Mouse (Mus musculus) C2C12 (cell line): Measurements from ENCODE around the gene Abca12. TPM values are rescaled to one million over a fixed set of nuclear protein-coding genes. Genes with fewer than 3 reads are reported as not detected.

Experiments used
- H3K27me3 ChIP-seq: one replicate; pipeline ENCODE4 v1.6.1; 2011; ENCODE audit not compliant: control insufficient read depth, insufficient read depth, insufficient read length
- H3K36me3 ChIP-seq: one replicate; pipeline ENCODE4 v1.6.1; 2011; ENCODE audit not compliant: control insufficient read depth, insufficient read depth
- H3K4me3 ChIP-seq: one replicate; pipeline ENCODE4 v1.5.1; 2011; ENCODE audit warnings: mild to moderate bottlenecking, control low read depth; ENCODE audit not compliant: poor library complexity, insufficient read depth, severe bottlenecking
- H3K79me2 ChIP-seq: one replicate; pipeline ENCODE4 v1.6.1; 2011; ENCODE audit not compliant: control insufficient read depth, insufficient read depth
- H3K79me3 ChIP-seq: one replicate; pipeline ENCODE4 v1.6.1; 2011; ENCODE audit warnings: low read depth, control low read depth
- H3ac ChIP-seq: one replicate; pipeline ENCODE3; 2011; ENCODE audit warnings: low read depth; ENCODE audit not compliant: control insufficient read depth, insufficient read length
- CEBPB ChIP-seq: IDR thresholded peaks from one replicate; pipeline ENCODE4 v1.6.1; 2011; ENCODE audit warnings: low read depth, mild to moderate bottlenecking, control low read depth, moderate library complexity
- CTCF ChIP-seq: IDR thresholded peaks from one replicate; pipeline ENCODE4 v1.5.1; 2011; ENCODE audit not compliant: control insufficient read depth, insufficient read depth, insufficient read length
- FOSL1 ChIP-seq: IDR thresholded peaks from one replicate; pipeline ENCODE4 v1.8.0; 2011; ENCODE audit warnings: mild to moderate bottlenecking, low read length; ENCODE audit not compliant: poor library complexity, insufficient read depth, severe bottlenecking
- MAX ChIP-seq: IDR thresholded peaks from one replicate; pipeline ENCODE4 v1.6.1; 2011; ENCODE audit warnings: mild to moderate bottlenecking, control low read depth
- MYOD1 ChIP-seq: IDR thresholded peaks from one replicate; pipeline ENCODE4 v1.6.1; 2011; ENCODE audit warnings: low read depth; ENCODE audit not compliant: control insufficient read depth, insufficient read length
- MYOG ChIP-seq: IDR thresholded peaks from one replicate; pipeline ENCODE4 v1.6.1; 2011; ENCODE audit not compliant: control insufficient read depth, insufficient read length; ENCODE audit errors: extremely low read depth
- USF1 ChIP-seq: IDR thresholded peaks from one replicate; pipeline ENCODE4 v1.6.1; 2011; ENCODE audit warnings: low read depth, mild to moderate bottlenecking, control low read depth, moderate library complexity
- polyA plus RNA-seq: library from polyadenylated mRNA; unstranded; fragments of >200 nt; fragmentation: generic; extraction: Trizol; gene quantifications from one replicate; pipeline ENCODE4 v1.2.1, GENCODE M21; 2012; ENCODE audit warnings: missing spikeins

Abca12 gene
- polyA plus RNA-seq, 1 experiment: not detected

GRCm38 (mm10) chr1:71235335-71235734 is 179.4 kb downstream of the Abca12 start:
- no peak for TF ChIP-seq MYOG
- TF ChIP-seq CEBPB: no peak
- TF ChIP-seq CTCF: no peak
- TF ChIP-seq USF1: no peak
- no peak for TF ChIP-seq FOSL1
- no peak for TF ChIP-seq MAX
- TF ChIP-seq MYOD1: no peak
- Histone ChIP-seq H3K79me2 (no peaks in the 10 kb centered on the region), H3K27me3 (no peaks in the 10 kb centered on the region), H3K36me3 (no peaks in the 10 kb centered on the region), H3K79me3 (no peaks in the 10 kb centered on the region), H3ac (no peak overlapping the region), H3K4me3 (no peak overlapping the region)

GRCm38 (mm10) chr1:71231211-71231610 is 183.5 kb downstream of the Abca12 start:
- no peak overlapping the region for H3ac ChIP-seq
- no peaks in the 10 kb centered on the region for H3K79me3 ChIP-seq
- H3K36me3 ChIP-seq: no peaks in the 10 kb centered on the region
- TF ChIP-seq CEBPB: no peak
- H3K27me3 ChIP-seq: no peaks in the 10 kb centered on the region
- H3K79me2 ChIP-seq: no peaks in the 10 kb centered on the region
- H3K4me3 ChIP-seq: no peak overlapping the region

GRCm38 (mm10) chr1:71203581-71203980 is 211.1 kb downstream of the Abca12 start:
- no peaks in the 10 kb centered on the region for H3K79me3 ChIP-seq
- H3K27me3 ChIP-seq: no peaks in the 10 kb centered on the region
- H3K36me3 ChIP-seq: no peaks in the 10 kb centered on the region
- no peak overlapping the region for H3K4me3 ChIP-seq
- no peak for TF ChIP-seq CEBPB
- no peak for TF ChIP-seq FOSL1
- TF ChIP-seq USF1: no peak
- H3ac ChIP-seq: no peak overlapping the region
- no peaks in the 10 kb centered on the region for H3K79me2 ChIP-seq

- no peak for TF ChIP-seq CEBPB
- no peak for TF ChIP-seq MYOG
- TF ChIP-seq FOSL1: no peak
- no peak for TF ChIP-seq MYOD1
- no peak for TF ChIP-seq USF1
- no peak for TF ChIP-seq MAX
- no peak for TF ChIP-seq CTCF
- H3ac ChIP-seq: no peak overlapping the region
- no peaks in the 10 kb centered on the region for H3K79me3 ChIP-seq
- no peaks in the 10 kb centered on the region for H3K36me3 ChIP-seq
- no peak overlapping the region for H3K4me3 ChIP-seq
- no peaks in the 10 kb centered on the region for H3K27me3 ChIP-seq
- H3K79me2 ChIP-seq: no peaks in the 10 kb centered on the region
Observed at GRCm38 (mm10) chr1:71196191-71196590, 218.5 kb downstream of the Abca12 start.

GRCm38 (mm10) chr1:71195333-71195732 is 219.4 kb downstream of the Abca12 start:
- H3ac ChIP-seq: no peak overlapping the region
- no peak for TF ChIP-seq MAX
- TF ChIP-seq FOSL1: no peak
- no peak for TF ChIP-seq MYOG
- no peak for TF ChIP-seq MYOD1
- no peak for TF ChIP-seq USF1
- TF ChIP-seq CEBPB: no peak
- TF ChIP-seq CTCF: no peak
- H3K79me3 ChIP-seq: no peaks in the 10 kb centered on the region
- no peaks in the 10 kb centered on the region for H3K36me3 ChIP-seq
- no peaks in the 10 kb centered on the region for H3K79me2 ChIP-seq
- H3K27me3 ChIP-seq: no peaks in the 10 kb centered on the region
- no peak overlapping the region for H3K4me3 ChIP-seq

GRCm38 (mm10) chr1:71193931-71194330 is 220.8 kb downstream of the Abca12 start:
- no peak overlapping the region for H3ac ChIP-seq
- no peaks in the 10 kb centered on the region for H3K27me3 ChIP-seq
- no peaks in the 10 kb centered on the region for H3K79me2 ChIP-seq
- no peaks in the 10 kb centered on the region for H3K36me3 ChIP-seq
- H3K79me3 ChIP-seq: no peaks in the 10 kb centered on the region
- no peak overlapping the region for H3K4me3 ChIP-seq
- TF ChIP-seq USF1: no peak

Other genes starting within 250 kb of the Abca12 start
- 149 TPM for gene Atic, start 142.2 kb upstream of the Abca12 start, polyA plus RNA-seq
- gene Fn1, start 238.3 kb upstream of the Abca12 start, polyA plus RNA-seq: 299 TPM